Mouse (Mus musculus): ENCODE data around the gene Myo15b. TPM values are rescaled to one million over a fixed set of nuclear protein-coding genes. Genes with fewer than 3 reads are reported as not detected.

Myo15b gene
- total RNA-seq (2021) = 1 to 10 TPM; 1.1 to 6.8 TPM
- long read RNA-seq, experiment 1 = 0 reads
- long read RNA-seq, experiment 2, partial matches to known transcripts = 1 of 2 reads
- long read RNA-seq, experiment 2, other reads (novel, unspliced or antisense) = 1 of 2 reads

- DNase-seq (ENCODE audit: low spot score in 2 of 2) = no peak
Measured at GRCm38 (mm10) chr11:115858354-115858753, at the start of gene Myo15b. Gene Myo15b, plus strand, starts transcription at chr11:115858406.

GRCm38 (mm10) chr11:115808696-115809310 lies 49.4 kb upstream of the Myo15b start:
- DNase-seq (ENCODE audit: low spot score in 2 of 2) = no peak

GRCm38 (mm10) chr11:115809311-115809781 lies 48.9 kb upstream of the Myo15b start:
- no peak for DNase-seq (ENCODE audit: low spot score in 2 of 2)

GRCm38 (mm10) chr11:115810377-115810776 lies 47.8 kb upstream of the Myo15b start:
- DNase-seq (ENCODE audit: low spot score in 2 of 2) = peak; percentile 54 to 73

GRCm38 (mm10) chr11:115811381-115812093 lies 46.7 kb upstream of the Myo15b start:
- DNase-seq (ENCODE audit: low spot score in 2 of 2) = no peak

- DNase-seq (ENCODE audit: low spot score in 2 of 2) = no peak
Measured at GRCm38 (mm10) chr11:115812095-115812494, 46.1 kb upstream of the Myo15b start.

GRCm38 (mm10) chr11:115812533-115813420 lies 45.4 kb upstream of the Myo15b start:
- DNase-seq (ENCODE audit: low spot score in 2 of 2) = peak in 1 of 2 experiments; percentile 38

GRCm38 (mm10) chr11:115813507-115814296 lies 44.5 kb upstream of the Myo15b start, which contains the start of gene Caskin2:
Gene Caskin2, minus strand, starts transcription at chr11:115813639.
- DNase-seq (ENCODE audit: low spot score in 2 of 2) = peak; percentile 91 to 98

- DNase-seq (ENCODE audit: low spot score in 2 of 2) = peak; percentile 72 to 78
Measured at GRCm38 (mm10) chr11:115814605-115815450, 43.4 kb upstream of the Myo15b start, which contains the start of gene Tsen54. Gene Tsen54, plus strand, starts transcription at chr11:115814724.

- no peak for DNase-seq (ENCODE audit: low spot score in 2 of 2)
Measured at GRCm38 (mm10) chr11:115817331-115817730, 40.9 kb upstream of the Myo15b start.

- DNase-seq (ENCODE audit: low spot score in 2 of 2) = no peak
Measured at GRCm38 (mm10) chr11:115819915-115820623, 38.1 kb upstream of the Myo15b start.

- DNase-seq (ENCODE audit: low spot score in 2 of 2) = no peak
Measured at GRCm38 (mm10) chr11:115821001-115821400, 37.2 kb upstream of the Myo15b start.

- peak; percentile 67 to 74 for DNase-seq (ENCODE audit: low spot score in 2 of 2)
Measured at GRCm38 (mm10) chr11:115823774-115824740, 34.1 kb upstream of the Myo15b start, which contains the start of gene Llgl2. Gene Llgl2, plus strand, starts transcription at chr11:115824049.

GRCm38 (mm10) chr11:115824813-115825212 lies 33.4 kb upstream of the Myo15b start:
- DNase-seq (ENCODE audit: low spot score in 2 of 2) = no peak

- DNase-seq (ENCODE audit: low spot score in 2 of 2) = no peak
Measured at GRCm38 (mm10) chr11:115826487-115826886, 31.7 kb upstream of the Myo15b start.

GRCm38 (mm10) chr11:115827624-115828023 lies 30.6 kb upstream of the Myo15b start:
- DNase-seq (ENCODE audit: low spot score in 2 of 2) = no peak

GRCm38 (mm10) chr11:115829036-115829435 lies 29.2 kb upstream of the Myo15b start:
- no peak for DNase-seq (ENCODE audit: low spot score in 2 of 2)
